Mouse (Mus musculus) liver, embryonic 15.5 days (tissue): ENCODE results near the gene Ccdc113. TPM values are rescaled to one million over a fixed set of nuclear protein-coding genes. Genes with fewer than 3 reads are reported as not detected.

Experiments used
- ATAC-seq: fragments of 200-750 bp; cut with Nextera tagmentation; 2 replicates; pipeline ENCODE4 v1.8.0; 2017; ENCODE audit warnings: moderate number of reproducible peaks, mild to moderate bottlenecking, moderate library complexity; ENCODE audit not compliant: insufficient read depth
- H3K27ac ChIP-seq: fragments of 300-500 bp; sonication (generic); replicated peaks from 2 replicates; pipeline ENCODE4 v1.5.1; 2015; ENCODE audit warnings: mild to moderate bottlenecking, inconsistent platforms
- H3K27me3 ChIP-seq: fragments of 300-500 bp; sonication (generic); 2 replicates; pipeline ENCODE4 v1.6.1; 2015; ENCODE audit warnings: mild to moderate bottlenecking, inconsistent platforms
- H3K36me3 ChIP-seq: fragments of 300-500 bp; sonication (generic); replicated peaks from 2 replicates; pipeline ENCODE4 v1.6.1; 2015; ENCODE audit warnings: moderate library complexity, mild to moderate bottlenecking, inconsistent platforms
- H3K4me1 ChIP-seq: fragments of 300-500 bp; sonication (generic); replicated peaks from 2 replicates; pipeline ENCODE4 v1.6.1; 2015; ENCODE audit warnings: inconsistent platforms
- H3K4me2 ChIP-seq: fragments of 300-500 bp; sonication (generic); 2 replicates; pipeline ENCODE4 v1.6.1; 2015; ENCODE audit warnings: moderate library complexity, mild to moderate bottlenecking, inconsistent platforms
- H3K4me3 ChIP-seq: fragments of 300-500 bp; sonication (generic); replicated peaks from 2 replicates; pipeline ENCODE4 v1.5.1; 2015; ENCODE audit warnings: mild to moderate bottlenecking, inconsistent platforms
- H3K9ac ChIP-seq: fragments of 300-500 bp; sonication (generic); 2 replicates; pipeline ENCODE4 v1.6.1; 2015; ENCODE audit warnings: moderate library complexity, mild to moderate bottlenecking, inconsistent platforms
- H3K9me3 ChIP-seq: fragments of 300-500 bp; sonication (generic); replicated peaks from 2 replicates; pipeline ENCODE4 v1.6.1; 2016; ENCODE audit warnings: inconsistent platforms
- WGBS: fragments of 180-500 bp; shearing (Covaris S2); methylation state at CpG from one replicate; pipeline ENCODE4 v1.1.7; 2015; ENCODE audit warnings: mixed read lengths; ENCODE audit not compliant: insufficient replicate concordance; 5-methylcytosine and 5-hydroxymethylcytosine counted together
- polyA plus RNA-seq: library from polyadenylated mRNA; unstranded; fragments of >200 nt; fragmentation: Nextera tagmentation; extraction: Ambion mirVana; gene quantifications from 2 replicates; pipeline ENCODE4 v1.2.1, GENCODE M21; 2015

Ccdc113 gene
- polyA plus RNA-seq, 1 experiment from 2014 or later: not detected

- H3K4me1 ChIP-seq: no peaks in the 10 kb centered on the region
- H3K9ac ChIP-seq: no peak overlapping the region
- WGBS: 66% methylated on average over 6 of the region's 6 CpGs
- no peak overlapping the region for H3K27ac ChIP-seq
- no peaks in the 10 kb centered on the region for H3K36me3 ChIP-seq
- H3K4me3 ChIP-seq: no peak overlapping the region
- H3K9me3 ChIP-seq: no peaks in the 10 kb centered on the region
- ATAC-seq: no peak
- H3K27me3 ChIP-seq: no peaks in the 10 kb centered on the region
- no peak overlapping the region for H3K4me2 ChIP-seq
Observed at GRCm38 (mm10) chr8:95542191-95542590, 8.3 kb downstream of the Ccdc113 start.

- Histone ChIP-seq H3K4me2 (no peak overlapping the region), H3K9ac (no peak overlapping the region), H3K4me3 (no peak overlapping the region), H3K27ac (no peak overlapping the region), H3K27me3 (no peaks in the 10 kb centered on the region), H3K4me1 (no peaks in the 10 kb centered on the region), H3K36me3 (no peaks in the 10 kb centered on the region), H3K9me3 (no peaks in the 10 kb centered on the region)
- 57% methylated on average over 3 of the region's 3 CpGs for WGBS
- no peak for ATAC-seq
Observed at GRCm38 (mm10) chr8:95543065-95543464, 9.2 kb downstream of the Ccdc113 start.

- no peak overlapping the region for H3K27ac ChIP-seq
- no peaks in the 10 kb centered on the region for H3K36me3 ChIP-seq
- no peak overlapping the region for H3K4me2 ChIP-seq
- no peaks in the 10 kb centered on the region for H3K27me3 ChIP-seq
- no peak overlapping the region for H3K4me3 ChIP-seq
- H3K9me3 ChIP-seq: no peaks in the 10 kb centered on the region
- no peak for ATAC-seq
- no peak overlapping the region for H3K9ac ChIP-seq
- H3K4me1 ChIP-seq: no peaks in the 10 kb centered on the region
- 68% methylated on average over 17 of the region's 17 CpGs for WGBS
Observed at GRCm38 (mm10) chr8:95545815-95546214, 11.9 kb downstream of the Ccdc113 start.

- 67% methylated on average over 4 of the region's 4 CpGs for WGBS
- Histone ChIP-seq H3K4me1 (no peaks in the 10 kb centered on the region), H3K36me3 (no peaks in the 10 kb centered on the region), H3K9me3 (no peaks in the 10 kb centered on the region), H3K27ac (no peak overlapping the region), H3K4me2 (no peak overlapping the region), H3K27me3 (no peaks in the 10 kb centered on the region), H3K4me3 (no peak overlapping the region), H3K9ac (no peak overlapping the region)
- ATAC-seq: no peak
Observed at GRCm38 (mm10) chr8:95546986-95547385, 13.1 kb downstream of the Ccdc113 start.

GRCm38 (mm10) chr8:95547931-95548330 is 14.0 kb downstream of the Ccdc113 start:
- no peak overlapping the region for H3K9ac ChIP-seq
- no peak overlapping the region for H3K27ac ChIP-seq
- WGBS: 47% methylated on average over 8 of the region's 8 CpGs
- H3K4me1 ChIP-seq: no peaks in the 10 kb centered on the region
- H3K9me3 ChIP-seq: no peaks in the 10 kb centered on the region
- H3K36me3 ChIP-seq: no peaks in the 10 kb centered on the region
- ATAC-seq: no peak
- no peak overlapping the region for H3K4me2 ChIP-seq
- no peaks in the 10 kb centered on the region for H3K27me3 ChIP-seq
- H3K4me3 ChIP-seq: no peak overlapping the region

- no peaks in the 10 kb centered on the region for H3K27me3 ChIP-seq
- H3K36me3 ChIP-seq: no peaks in the 10 kb centered on the region
- 59% methylated on average over 16 of the region's 16 CpGs for WGBS
- no peak for ATAC-seq
- no peak overlapping the region for H3K4me2 ChIP-seq
- H3K27ac ChIP-seq: no peak overlapping the region
- H3K9ac ChIP-seq: no peak overlapping the region
- H3K9me3 ChIP-seq: no peaks in the 10 kb centered on the region
- no peak overlapping the region for H3K4me3 ChIP-seq
- no peaks in the 10 kb centered on the region for H3K4me1 ChIP-seq
Observed at GRCm38 (mm10) chr8:95549871-95550829, 16.3 kb downstream of the Ccdc113 start.

- WGBS: 56% methylated on average over 4 of the region's 4 CpGs
- ATAC-seq: peak; percentile 61
- no peak overlapping the region for H3K9ac ChIP-seq
Observed at GRCm38 (mm10) chr8:95551577-95551976, 17.7 kb downstream of the Ccdc113 start.

GRCm38 (mm10) chr8:95555963-95556362 is 22.1 kb downstream of the Ccdc113 start:
- Histone ChIP-seq H3K27ac (no peak overlapping the region), H3K27me3 (peaks cover 4% of the 10 kb centered on the region; the same call in 1 of the 2 replicates), H3K36me3 (no peaks in the 10 kb centered on the region), H3K4me1 (no peaks in the 10 kb centered on the region), H3K9me3 (no peaks in the 10 kb centered on the region), H3K9ac (no peak overlapping the region), H3K4me3 (no peak overlapping the region), H3K4me2 (no peak overlapping the region)
- WGBS: 55% methylated on average over 2 of the region's 2 CpGs
- peak; percentile 42; the same call in 1 of the 2 replicates for ATAC-seq

More at GRCm38 (mm10) chr8:95551577-95551976, 17.7 kb downstream of the Ccdc113 start:
- H3K4me1 ChIP-seq: no peaks in the 10 kb centered on the region
- no peak overlapping the region for H3K4me2 ChIP-seq
- H3K27me3 ChIP-seq: no peaks in the 10 kb centered on the region
- no peak overlapping the region for H3K4me3 ChIP-seq
- H3K9me3 ChIP-seq: no peaks in the 10 kb centered on the region
- H3K36me3 ChIP-seq: no peaks in the 10 kb centered on the region
- no peak overlapping the region for H3K27ac ChIP-seq

GRCm38 (mm10) chr8:95566217-95566616 is 32.3 kb downstream of the Ccdc113 start:
- Histone ChIP-seq H3K36me3 (no peaks in the 10 kb centered on the region), H3K27me3 (peaks cover 2% of the 10 kb centered on the region; the same call in 1 of the 2 replicates), H3K9ac (no peak overlapping the region), H3K4me2 (no peak overlapping the region), H3K27ac (no peak overlapping the region), H3K4me3 (no peak overlapping the region), H3K4me1 (no peaks in the 10 kb centered on the region), H3K9me3 (no peaks in the 10 kb centered on the region)
- no peak for ATAC-seq
- WGBS: 63% methylated on average over 4 of the region's 4 CpGs

GRCm38 (mm10) chr8:95566809-95567208 is 32.9 kb downstream of the Ccdc113 start:
- H3K27me3 ChIP-seq: no peaks in the 10 kb centered on the region
- WGBS: 60% methylated on average over 6 of the region's 6 CpGs
- ATAC-seq: no peak
- no peaks in the 10 kb centered on the region for H3K4me1 ChIP-seq
- no peak overlapping the region for H3K9ac ChIP-seq
- H3K9me3 ChIP-seq: no peaks in the 10 kb centered on the region
- H3K4me3 ChIP-seq: no peak overlapping the region
- no peak overlapping the region for H3K4me2 ChIP-seq
- H3K36me3 ChIP-seq: no peaks in the 10 kb centered on the region
- no peak overlapping the region for H3K27ac ChIP-seq

GRCm38 (mm10) chr8:95573146-95573545 is 39.3 kb downstream of the Ccdc113 start:
- H3K4me2 ChIP-seq: no peak overlapping the region
- WGBS: 53% methylated on average over 5 of the region's 5 CpGs

More at GRCm38 (mm10) chr8:95573146-95573545, 39.3 kb downstream of the Ccdc113 start:
- no peak overlapping the region for H3K27ac ChIP-seq
- no peaks in the 10 kb centered on the region for H3K4me1 ChIP-seq
- H3K36me3 ChIP-seq: no peaks in the 10 kb centered on the region
- ATAC-seq: no peak
- H3K4me3 ChIP-seq: no peak overlapping the region
- H3K9ac ChIP-seq: no peak overlapping the region
- H3K27me3 ChIP-seq: no peaks in the 10 kb centered on the region
- H3K9me3 ChIP-seq: no peaks in the 10 kb centered on the region
